Mouse (Mus musculus): ENCODE measurements around the gene Uck2. TPM values are rescaled to one million over a fixed set of nuclear protein-coding genes. Genes with fewer than 3 reads are reported as not detected.

Gene Uck2
- polyA plus RNA-seq, 1 experiment from 2014 or later, result 19.7 TPM

GRCm38 (mm10) chr1:167274646-167275390 lies 10.3 kb downstream of the Uck2 start:
- H3K27ac ChIP-seq, result no peak overlapping the region
- no peaks in the 10 kb centered on the region for H3K36me3 ChIP-seq (ENCODE audit: inconsistent target)
- H3K79me2 ChIP-seq (ENCODE audit: inconsistent target), result peaks cover 87% of the 10 kb centered on the region
- whole genome bisulfite sequencing (ENCODE audit: missing documents), result 90% methylated on average over 12 of the region's 12 CpGs
- no peak overlapping the region for H3K4me3 ChIP-seq (ENCODE audit: inconsistent target)

- Histone ChIP-seq H3K27ac (no peak overlapping the region), H3K4me3 (ENCODE audit: inconsistent target) (no peak overlapping the region), H3K36me3 (ENCODE audit: inconsistent target) (no peaks in the 10 kb centered on the region), H3K79me2 (ENCODE audit: inconsistent target) (peaks cover 74% of the 10 kb centered on the region)
- 89% methylated on average over 14 of the region's 14 CpGs for WGBS (ENCODE audit: missing documents)
These were observed 11.5 kb downstream of the Uck2 start for GRCm38 (mm10) chr1:167273380-167274163.

GRCm38 (mm10) chr1:167271841-167272240 lies 13.3 kb downstream of the Uck2 start:
- 37% methylated on average over 8 of the region's 8 CpGs for WGBS (ENCODE audit: missing documents)
- Histone ChIP-seq H3K36me3 (ENCODE audit: inconsistent target) (no peaks in the 10 kb centered on the region), H3K27ac (no peak overlapping the region), H3K79me2 (ENCODE audit: inconsistent target) (peaks cover 68% of the 10 kb centered on the region), H3K4me3 (ENCODE audit: inconsistent target) (no peak overlapping the region)

GRCm38 (mm10) chr1:167271304-167271703 lies 13.8 kb downstream of the Uck2 start:
- no peak overlapping the region for H3K4me3 ChIP-seq (ENCODE audit: inconsistent target)
- H3K27ac ChIP-seq, result no peak overlapping the region
- WGBS (ENCODE audit: missing documents), result 61% methylated on average over 4 of the region's 4 CpGs

GRCm38 (mm10) chr1:167270342-167271111 lies 14.6 kb downstream of the Uck2 start:
- H3K27ac ChIP-seq, result no peak overlapping the region
- H3K79me2 ChIP-seq (ENCODE audit: inconsistent target), result peaks cover 63% of the 10 kb centered on the region
- 63% methylated on average over 16 of the region's 19 CpGs for WGBS (ENCODE audit: missing documents)
- no peaks in the 10 kb centered on the region for H3K36me3 ChIP-seq (ENCODE audit: inconsistent target)
- no peak overlapping the region for H3K4me3 ChIP-seq (ENCODE audit: inconsistent target)

More at GRCm38 (mm10) chr1:167271304-167271703, 13.8 kb downstream of the Uck2 start:
- H3K36me3 ChIP-seq (ENCODE audit: inconsistent target), result no peaks in the 10 kb centered on the region
- peaks cover 65% of the 10 kb centered on the region for H3K79me2 ChIP-seq (ENCODE audit: inconsistent target)

- Histone ChIP-seq H3K4me3 (ENCODE audit: inconsistent target) (no peak overlapping the region), H3K36me3 (ENCODE audit: inconsistent target) (no peaks in the 10 kb centered on the region)
These were observed 15.3 kb downstream of the Uck2 start for GRCm38 (mm10) chr1:167269856-167270270.

GRCm38 (mm10) chr1:167269350-167269811 lies 15.7 kb downstream of the Uck2 start:
- H3K4me3 ChIP-seq (ENCODE audit: inconsistent target), result no peak overlapping the region
- H3K36me3 ChIP-seq (ENCODE audit: inconsistent target), result no peaks in the 10 kb centered on the region
- 7% methylated on average over 12 of the region's 14 CpGs for WGBS (ENCODE audit: missing documents)
- H3K27ac ChIP-seq, result peak overlapping the region; percentile 87
- peaks cover 63% of the 10 kb centered on the region for H3K79me2 ChIP-seq (ENCODE audit: inconsistent target)

More at GRCm38 (mm10) chr1:167269856-167270270, 15.3 kb downstream of the Uck2 start:
- Histone ChIP-seq H3K27ac (0 out of 2 replicates have a peak overlapping the region, but pooled peaks have one; percentile 4), H3K79me2 (ENCODE audit: inconsistent target) (peaks cover 63% of the 10 kb centered on the region)
- 70% methylated on average over 6 of the region's 6 CpGs for WGBS (ENCODE audit: missing documents)

GRCm38 (mm10) chr1:167268360-167269063 lies 16.6 kb downstream of the Uck2 start:
- H3K36me3 ChIP-seq (ENCODE audit: inconsistent target), result no peaks in the 10 kb centered on the region
- peaks cover 63% of the 10 kb centered on the region for H3K79me2 ChIP-seq (ENCODE audit: inconsistent target)
- no peak overlapping the region for H3K4me3 ChIP-seq (ENCODE audit: inconsistent target)
- peak overlapping the region; percentile 87 for H3K27ac ChIP-seq
- WGBS (ENCODE audit: missing documents), result 17% methylated on average over 9 of the region's 9 CpGs

GRCm38 (mm10) chr1:167266720-167267119 lies 18.4 kb downstream of the Uck2 start:
- H3K79me2 ChIP-seq (ENCODE audit: inconsistent target), result peaks cover 71% of the 10 kb centered on the region
- 63% methylated on average over 3 of the region's 3 CpGs for WGBS (ENCODE audit: missing documents)
- H3K36me3 ChIP-seq (ENCODE audit: inconsistent target), result no peaks in the 10 kb centered on the region
- no peak overlapping the region for H3K4me3 ChIP-seq (ENCODE audit: inconsistent target)
- H3K27ac ChIP-seq, result no peak overlapping the region

- no peaks in the 10 kb centered on the region for H3K36me3 ChIP-seq (ENCODE audit: inconsistent target)
These were observed 19.8 kb downstream of the Uck2 start for GRCm38 (mm10) chr1:167265366-167265765.

GRCm38 (mm10) chr1:167262489-167263041 lies 22.6 kb downstream of the Uck2 start:
- peaks cover 95% of the 10 kb centered on the region for H3K79me2 ChIP-seq (ENCODE audit: inconsistent target)
- WGBS (ENCODE audit: missing documents), result 72% methylated on average over 10 of the region's 10 CpGs
- H3K36me3 ChIP-seq (ENCODE audit: inconsistent target), result no peaks in the 10 kb centered on the region
- H3K4me3 ChIP-seq (ENCODE audit: inconsistent target), result no peak overlapping the region
- no peak overlapping the region for H3K27ac ChIP-seq

More at GRCm38 (mm10) chr1:167265366-167265765, 19.8 kb downstream of the Uck2 start:
- WGBS (ENCODE audit: missing documents), result 46% methylated on average over 4 of the region's 4 CpGs
- H3K27ac ChIP-seq, result no peak overlapping the region
- H3K4me3 ChIP-seq (ENCODE audit: inconsistent target), result no peak overlapping the region
- H3K79me2 ChIP-seq (ENCODE audit: inconsistent target), result peaks cover 73% of the 10 kb centered on the region

- 96% methylated on average over 11 of the region's 11 CpGs for WGBS (ENCODE audit: missing documents)
- Histone ChIP-seq H3K36me3 (ENCODE audit: inconsistent target) (no peaks in the 10 kb centered on the region), H3K79me2 (ENCODE audit: inconsistent target) (peaks cover 95% of the 10 kb centered on the region), H3K27ac (no peak overlapping the region), H3K4me3 (ENCODE audit: inconsistent target) (no peak overlapping the region)
These were observed 23.4 kb downstream of the Uck2 start for GRCm38 (mm10) chr1:167261750-167262149.

GRCm38 (mm10) chr1:167259702-167260101 lies 25.4 kb downstream of the Uck2 start:
- 44% methylated on average over 10 of the region's 10 CpGs for WGBS (ENCODE audit: missing documents)
- no peak overlapping the region for H3K4me3 ChIP-seq (ENCODE audit: inconsistent target)
- peaks cover 100% of the 10 kb centered on the region; the same call in 1 of the 2 replicates for H3K79me2 ChIP-seq (ENCODE audit: inconsistent target)
- H3K27ac ChIP-seq, result no peak overlapping the region
- H3K36me3 ChIP-seq (ENCODE audit: inconsistent target), result no peaks in the 10 kb centered on the region
